Mouse (Mus musculus): ENCODE data around the gene Hist1h4a. TPM values are rescaled to one million over a fixed set of nuclear protein-coding genes. Genes with fewer than 3 reads are reported as not detected.
"Not testable (repeated sequence)": the region's sequence is repeated elsewhere in the genome, so short reads cannot be mapped to it uniquely, and the experiment has no call there.

Gene Hist1h4a
- total RNA-seq, 2 experiments from 2014 or later, result 42.9 to 58.9 TPM

GRCm38 (mm10) chr13:23759916-23760239 lies 1.2 kb downstream of the Hist1h4a start:
- DNase-seq (ENCODE audit: extremely low spot score in 1 of 2, low spot score in 1 of 2), result no peak

GRCm38 (mm10) chr13:23759251-23759771 lies 1.7 kb downstream of the Hist1h4a start:
- no peak for DNase-seq (ENCODE audit: extremely low spot score in 1 of 2, low spot score in 1 of 2)

GRCm38 (mm10) chr13:23757921-23758320 lies 3.1 kb downstream of the Hist1h4a start:
- no peak for DNase-seq (ENCODE audit: extremely low spot score in 1 of 2, low spot score in 1 of 2)

GRCm38 (mm10) chr13:23757211-23757773 lies 3.7 kb downstream of the Hist1h4a start:
- DNase-seq (ENCODE audit: extremely low spot score in 1 of 2, low spot score in 1 of 2), result no peak

GRCm38 (mm10) chr13:23756790-23757189 lies 4.2 kb downstream of the Hist1h4a start, which contains the start of gene Hist1h4b:
Hist1h4b (plus strand) TSS chr13:23757013.
- peak; percentile 65 to 75 for DNase-seq (ENCODE audit: extremely low spot score in 1 of 2, low spot score in 1 of 2)

GRCm38 (mm10) chr13:23755000-23755399 lies 6.0 kb downstream of the Hist1h4a start:
- DNase-seq (ENCODE audit: extremely low spot score in 1 of 2, low spot score in 1 of 2), result no peak

- no peak for DNase-seq (ENCODE audit: extremely low spot score in 1 of 2, low spot score in 1 of 2)
Observed at GRCm38 (mm10) chr13:23753314-23754078, 7.5 kb downstream of the Hist1h4a start.

- DNase-seq (ENCODE audit: extremely low spot score in 1 of 2, low spot score in 1 of 2), result no peak
Observed at GRCm38 (mm10) chr13:23752742-23753172, 8.3 kb downstream of the Hist1h4a start.

- DNase-seq (ENCODE audit: extremely low spot score in 1 of 2, low spot score in 1 of 2), result peak; percentile 74 to 98
Observed at GRCm38 (mm10) chr13:23752067-23752741, 8.8 kb downstream of the Hist1h4a start, which contains the start of gene Hist1h3b. Hist1h3b (plus strand) TSS chr13:23752267.

GRCm38 (mm10) chr13:23751478-23751956 lies 9.5 kb downstream of the Hist1h4a start:
- DNase-seq (ENCODE audit: extremely low spot score in 1 of 2, low spot score in 1 of 2), result no peak

- DNase-seq (ENCODE audit: extremely low spot score in 1 of 2, low spot score in 1 of 2), result not testable (repeated sequence)
Observed at GRCm38 (mm10) chr13:23750839-23751477, 10.1 kb downstream of the Hist1h4a start, which contains the start of gene Hist1h2ab. Hist1h2ab (plus strand) TSS chr13:23751126.

GRCm38 (mm10) chr13:23749563-23750121 lies 11.4 kb downstream of the Hist1h4a start:
- DNase-seq (ENCODE audit: extremely low spot score in 1 of 2, low spot score in 1 of 2), result no peak

- no peak for DNase-seq (ENCODE audit: extremely low spot score in 1 of 2, low spot score in 1 of 2)
Observed at GRCm38 (mm10) chr13:23747892-23748288, 13.1 kb downstream of the Hist1h4a start.

- no peak for DNase-seq (ENCODE audit: extremely low spot score in 1 of 2, low spot score in 1 of 2)
Observed at GRCm38 (mm10) chr13:23747081-23747891, 13.7 kb downstream of the Hist1h4a start.

GRCm38 (mm10) chr13:23746201-23747080 lies 14.6 kb downstream of the Hist1h4a start, which contains the start of gene Hist1h2bb:
Hist1h2bb (plus strand) TSS chr13:23746734.
- DNase-seq (ENCODE audit: extremely low spot score in 1 of 2, low spot score in 1 of 2), result peak; percentile 38 to 72

GRCm38 (mm10) chr13:23745381-23746161 lies 15.5 kb downstream of the Hist1h4a start, which contains the start of gene Hist1h3c:
Hist1h3c (minus strand) TSS chr13:23745602.
- DNase-seq (ENCODE audit: extremely low spot score in 1 of 2, low spot score in 1 of 2), result peak in 1 of 2 experiments; percentile 91
